Mouse (Mus musculus): Measurements from ENCODE around the gene Nphs1.

GRCm38 (mm10) chr7:30484250-30484649, 26.1 kb downstream of the Nphs1 start:
- TF ChIP-seq CTCF (IDR thresholded peaks at IDR 0.05; ENCODE audit: low read depth, low read length) (no peak), POLR2A (IDR thresholded peaks at IDR 0.05; ENCODE audit: extremely low read depth, insufficient read depth, low read length) (no peak)
